Mouse (Mus musculus) bone marrow macrophage, adult 2 months (primary cell): Measurements from ENCODE around the gene Cpsf2.

Experiments
- CTCF ChIP-seq: IDR thresholded peaks from 2 replicates; pipeline ENCODE4 v1.5.1; 2012; ENCODE audit warnings: low read depth, mild to moderate bottlenecking, low read length, moderate library complexity
- POLR2A ChIP-seq: IDR thresholded peaks from 2 replicates; pipeline ENCODE4 v1.6.1; 2012; ENCODE audit warnings: mild to moderate bottlenecking, low read depth, low read length, borderline replicate concordance

DNA sequence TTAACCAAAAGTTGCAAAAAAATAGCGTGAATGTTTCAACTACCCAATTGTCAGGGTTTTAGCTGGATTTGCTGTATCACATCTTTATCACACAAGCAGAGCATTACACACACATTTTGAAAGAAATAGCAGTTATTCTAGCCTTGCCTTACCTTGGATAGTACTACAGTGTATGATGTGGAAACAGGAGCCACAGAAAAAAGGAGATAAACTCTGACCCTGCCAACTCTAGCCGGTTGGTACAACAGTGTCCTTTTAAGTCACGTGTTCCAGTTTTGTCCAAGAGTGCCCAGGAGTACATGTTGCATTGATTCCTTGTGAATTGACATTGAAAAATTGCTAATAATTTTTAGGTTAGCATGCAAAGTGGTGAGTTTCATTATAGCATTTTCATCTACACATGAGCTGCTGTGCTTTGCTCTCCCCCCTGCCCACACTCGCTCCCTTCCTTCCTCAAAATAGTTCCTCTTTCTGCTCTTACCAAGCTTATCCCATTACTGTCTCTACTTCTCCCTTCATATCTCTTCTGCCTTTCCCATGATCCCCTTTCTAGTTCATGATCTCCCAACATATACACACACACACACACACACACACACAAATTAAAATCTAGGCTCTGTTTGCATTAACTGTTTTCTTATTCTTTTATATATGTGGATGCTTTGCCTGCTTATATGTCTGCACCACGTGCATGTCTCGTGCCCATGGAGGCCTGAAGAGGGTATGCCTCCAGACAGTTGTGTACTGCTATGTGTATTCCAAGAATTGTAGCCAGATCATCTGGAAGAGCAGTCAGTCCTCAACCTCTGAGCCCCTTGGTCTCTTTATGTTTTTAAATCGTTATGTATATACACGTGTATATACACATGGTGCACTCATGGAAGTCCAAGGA lies 19.0 kb downstream of the Cpsf2 start:
- TF ChIP-seq POLR2A: no peak
- no peak for TF ChIP-seq CTCF
